Mouse (Mus musculus) kidney, adult 11 months (tissue): ENCODE results near the gene Olfr202.
"Not testable (repeated sequence)": the region's sequence is repeated elsewhere in the genome, so short reads cannot be mapped to it uniquely, and the experiment has no call there.

Source experiments
- DNase-seq: peaks from one replicate; pipeline ENCODE4 v3.0.0; 2022

Gene Olfr202

DNA sequence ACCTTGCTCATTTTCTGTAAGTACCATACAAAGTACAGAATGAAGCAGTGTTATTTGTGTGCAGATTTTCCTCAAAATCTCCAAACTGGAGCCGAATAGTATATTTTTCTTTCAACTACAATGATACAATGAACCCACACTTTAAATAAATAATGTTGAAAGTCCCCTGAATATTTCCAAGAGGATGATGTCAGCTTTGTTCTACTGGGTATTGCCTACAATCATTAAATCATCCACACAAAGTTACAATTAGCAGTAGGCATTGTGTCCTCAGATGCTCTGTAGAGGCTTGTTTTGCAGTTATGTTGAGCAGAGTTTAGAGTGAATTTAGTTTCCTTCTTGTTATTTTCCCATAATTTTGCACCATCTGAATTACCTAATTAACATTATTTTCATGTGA is at the start of gene Olfr202:
Gene Olfr202 (minus strand): TSS at position 101 of the 400 bp plus-strand sequence.
- no peak for DNase-seq

- no peak for DNase-seq
Observed at GRCm38 (mm10) chr16:59331038-59331437, 44.4 kb upstream of the Olfr202 start, which contains the start of gene Olfr205. Gene Olfr205, minus strand, starts transcription at chr16:59331138.

DNA sequence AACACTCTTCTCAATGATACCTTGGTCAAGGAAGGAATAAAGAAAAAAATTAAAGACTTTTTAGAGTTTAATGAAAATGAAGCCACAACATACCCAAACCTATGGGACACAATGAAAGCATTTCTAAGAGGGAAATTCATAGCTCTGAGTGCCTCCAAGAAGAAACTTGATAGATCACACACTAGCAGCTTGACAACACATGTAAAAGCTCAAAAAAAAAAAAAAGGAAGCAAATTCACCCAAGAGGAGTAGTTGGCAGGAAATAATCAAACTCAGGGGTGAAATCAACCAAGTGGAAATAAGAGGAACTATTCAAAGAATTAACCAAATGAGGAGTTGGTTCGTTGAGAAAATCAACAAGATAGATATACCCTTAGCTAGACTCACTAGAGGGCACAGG is 36.7 kb upstream of the Olfr202 start:
- not testable (repeated sequence) for DNase-seq

GRCm38 (mm10) chr16:59318148-59318547 is 31.6 kb upstream of the Olfr202 start, which contains the start of gene Olfr204:
Gene Olfr204, minus strand, starts transcription at chr16:59318248.
- no peak for DNase-seq

- no peak for DNase-seq
Observed at GRCm38 (mm10) chr16:59298581-59298980, 12.0 kb upstream of the Olfr202 start, which contains the start of gene Olfr203. Gene Olfr203, plus strand, starts transcription at chr16:59298881.

GRCm38 (mm10) chr16:59287576-59287975 is 983 bp upstream of the Olfr202 start:
- DNase-seq: not testable (repeated sequence)

- no peak for DNase-seq
Observed at GRCm38 (mm10) chr16:59283476-59283875, 3.1 kb downstream of the Olfr202 start.

GRCm38 (mm10) chr16:59280542-59280941 is 6.1 kb downstream of the Olfr202 start:
- no peak for DNase-seq

- DNase-seq: not testable (repeated sequence)
Observed at GRCm38 (mm10) chr16:59272532-59272931, 14.1 kb downstream of the Olfr202 start, which contains the start of gene Olfr201. Gene Olfr201, minus strand, starts transcription at chr16:59272632.

GRCm38 (mm10) chr16:59269097-59269496 is 17.5 kb downstream of the Olfr202 start:
- not testable (repeated sequence) for DNase-seq

DNA sequence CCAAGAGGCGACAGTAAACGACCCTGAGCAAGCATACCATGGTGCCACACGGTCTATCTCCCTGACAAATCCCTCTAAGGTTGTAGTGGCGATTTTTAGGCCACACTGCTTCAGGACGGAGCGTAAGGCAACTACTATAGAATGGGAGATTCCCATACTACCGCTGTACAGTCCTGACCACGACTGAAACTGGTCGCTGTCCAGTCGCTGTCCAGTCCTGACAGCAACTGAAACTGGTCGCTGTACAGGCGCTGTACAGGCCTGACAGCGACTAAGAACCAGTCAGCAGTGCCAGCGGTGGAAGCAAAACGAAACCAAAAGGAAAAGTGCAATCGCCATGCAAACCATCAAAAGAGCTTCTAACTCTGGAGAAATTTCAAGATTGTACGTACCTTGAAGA is 36.9 kb downstream of the Olfr202 start:
- no peak for DNase-seq
